27 mouse cellular contexts compared by ENCODE assay signal in genomic region chr13:83452987-83453386, GRCm38 (mm10).
"Had no signal": no experiment of that assay in that cellular context is flagged by ENCODE, and none has a peak within 500 bp of the region (broad histone marks: within the 10 kb centered on the region; RNA-seq: fewer than 3 reads in every experiment).

No protein-coding gene starts in this region.

- H3K4me1 ChIP-seq: embryonic facial prominence, embryonic 10.5 days; embryonic facial prominence, embryonic 12.5 days; forebrain, embryonic 10.5 days; forebrain, embryonic 12.5 days; forebrain, embryonic 15.5 days had no signal

- H3K9me3 ChIP-seq: embryonic facial prominence, embryonic 10.5 days; embryonic facial prominence, embryonic 12.5 days; embryonic facial prominence, embryonic 13.5 days; embryonic facial prominence, embryonic 15.5 days; forebrain, embryonic 10.5 days; forebrain, embryonic 12.5 days; forebrain, embryonic 13.5 days; forebrain, embryonic 15.5 days had no signal

- H3K27ac ChIP-seq: embryonic facial prominence, embryonic 10.5 days; embryonic facial prominence, embryonic 12.5 days; embryonic facial prominence, embryonic 13.5 days; embryonic facial prominence, embryonic 15.5 days; forebrain, embryonic 10.5 days; forebrain, embryonic 12.5 days; forebrain, embryonic 13.5 days; forebrain, embryonic 15.5 days; gastrocnemius, adult 2 months; heart, adult 2 months had no signal

- H3K27me3 ChIP-seq: embryonic facial prominence, embryonic 12.5 days; embryonic facial prominence, embryonic 13.5 days; embryonic facial prominence, embryonic 15.5 days; forebrain, embryonic 12.5 days; forebrain, embryonic 13.5 days; forebrain, embryonic 15.5 days had no signal

- DNase-seq: cerebellum, adult 8-10 months; cerebellum, adult 9-10 months; cerebellum, adult 9-11 months; cerebellum, postnatal 10 days; cerebellum, postnatal 14 days; cerebellum, postnatal 25 days; cerebellum, postnatal 36 days; embryo, embryonic 11 days; forebrain, postnatal 0 days; gastrocnemius, adult 2 months; gastrocnemius, postnatal 14 days; gastrocnemius, postnatal 25 days; gastrocnemius, postnatal 36 days; heart, adult 11 months; heart, adult 18-20 months; heart, adult 2 months had no signal

- H3K4me3 ChIP-seq: embryonic facial prominence, embryonic 10.5 days; embryonic facial prominence, embryonic 12.5 days; embryonic facial prominence, embryonic 13.5 days; embryonic facial prominence, embryonic 15.5 days; erythroblast, embryonic 14.5 days; forebrain, embryonic 10.5 days; forebrain, embryonic 12.5 days; forebrain, embryonic 13.5 days; forebrain, embryonic 15.5 days; gastrocnemius, adult 2 months; heart, adult 2 months had no signal

- ATAC-seq: forebrain, embryonic 13.5 days; forebrain, embryonic 14.5 days; forebrain, embryonic 15.5 days; forebrain, embryonic 16.5 days; forebrain, postnatal 0 days had no signal

- H3K36me3 ChIP-seq: embryonic facial prominence, embryonic 10.5 days; embryonic facial prominence, embryonic 12.5 days; embryonic facial prominence, embryonic 13.5 days; embryonic facial prominence, embryonic 15.5 days; forebrain, embryonic 10.5 days; forebrain, embryonic 12.5 days; forebrain, embryonic 15.5 days had no signal

- H3K9ac ChIP-seq: embryonic facial prominence, embryonic 12.5 days; embryonic facial prominence, embryonic 13.5 days; embryonic facial prominence, embryonic 15.5 days; forebrain, embryonic 12.5 days; forebrain, embryonic 13.5 days; forebrain, embryonic 15.5 days; forebrain, postnatal 0 days had no signal
